Mouse (Mus musculus) left cerebral cortex, adult 8-10 months (tissue): ENCODE data around the gene Mtfr2. TPM values are rescaled to one million over a fixed set of nuclear protein-coding genes. Genes with fewer than 3 reads are reported as not detected.

Experiments
- DNase-seq, 2 experiments: peaks; one replicate each; pipeline ENCODE4 v3.0.0; 2022; ENCODE audit warnings: low spot score in 2 of 2
- total RNA-seq, 4 experiments: library from RNA; stranded (reverse); gene quantifications; 2 replicates each; pipeline ENCODE4 v1.2.4; 2022

The Mtfr2 gene
- under 1 TPM; 0.41 to 0.63 (median 0.54) TPM for total RNA-seq

DNA sequence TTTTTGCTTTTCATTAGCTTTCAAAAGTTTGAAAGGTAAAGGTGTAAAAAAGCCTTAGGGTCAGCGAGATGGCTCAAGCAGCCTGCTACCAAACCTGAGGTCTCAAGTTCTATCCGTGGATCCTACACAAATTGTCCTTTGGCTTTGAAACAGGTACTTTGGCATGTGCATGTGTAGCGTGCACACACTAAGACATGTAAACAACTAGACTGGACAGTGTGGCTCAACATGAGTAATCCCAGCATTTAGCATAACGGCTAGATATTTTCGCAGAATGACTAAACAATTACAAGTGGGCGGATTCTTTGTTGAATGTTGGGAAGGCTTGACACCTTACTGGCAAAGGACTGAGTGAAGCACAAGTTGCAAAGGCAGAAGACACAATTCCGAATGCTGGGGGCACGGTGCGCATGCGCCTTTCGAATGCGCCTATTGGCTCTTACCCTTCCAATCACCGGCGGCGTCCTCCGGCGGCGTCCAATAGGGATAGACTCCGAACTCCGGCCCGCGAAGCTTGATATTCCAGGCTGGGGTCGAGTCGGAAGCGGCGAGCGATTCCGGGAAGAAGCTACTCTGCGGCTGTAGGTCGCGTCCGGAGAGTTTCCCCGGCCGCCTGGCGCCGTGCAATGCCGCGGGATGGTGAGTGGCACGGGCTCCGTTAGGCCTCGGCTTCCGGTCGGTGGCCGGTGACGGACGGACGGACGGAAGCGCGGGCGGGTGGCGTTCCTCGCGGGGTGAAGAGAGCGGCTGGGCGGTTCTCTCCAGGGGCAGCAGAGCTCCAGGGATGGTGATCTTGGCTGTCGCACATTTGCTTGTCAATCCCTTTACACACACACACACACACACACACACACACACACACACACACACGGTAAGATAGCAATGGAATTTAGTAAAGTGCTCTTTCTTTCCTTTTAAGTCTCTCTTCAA, at the start of gene Mtfr2:
TSS of gene Mtfr2 (plus strand) at position 486 of the 930 bp plus-strand sequence.
- peak; percentile 86 to 89 for DNase-seq

GRCm38 (mm10) chr10:20298152-20298920, 49.2 kb upstream of the Mtfr2 start:
- no peak for DNase-seq

DNA sequence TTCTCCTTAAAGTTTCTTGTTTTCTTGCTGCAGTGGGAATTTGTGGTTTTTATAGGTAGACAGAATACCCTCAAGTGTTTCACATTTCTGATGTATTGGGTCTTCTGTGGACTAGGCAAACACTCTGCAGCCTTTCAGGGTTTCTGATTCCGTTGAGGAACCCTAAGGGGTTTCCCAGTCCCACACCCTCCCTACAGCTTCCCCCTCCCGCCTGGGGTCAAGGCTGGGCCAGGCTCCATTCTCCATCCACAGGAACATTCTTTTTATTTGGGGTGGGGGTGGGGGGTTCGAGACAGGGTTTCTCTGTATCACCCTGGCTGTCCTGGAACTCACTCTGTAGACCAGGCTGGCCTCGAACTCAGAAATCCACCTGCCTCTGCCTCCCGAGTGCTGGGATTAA, 48.5 kb upstream of the Mtfr2 start:
- DNase-seq = no peak

DNA sequence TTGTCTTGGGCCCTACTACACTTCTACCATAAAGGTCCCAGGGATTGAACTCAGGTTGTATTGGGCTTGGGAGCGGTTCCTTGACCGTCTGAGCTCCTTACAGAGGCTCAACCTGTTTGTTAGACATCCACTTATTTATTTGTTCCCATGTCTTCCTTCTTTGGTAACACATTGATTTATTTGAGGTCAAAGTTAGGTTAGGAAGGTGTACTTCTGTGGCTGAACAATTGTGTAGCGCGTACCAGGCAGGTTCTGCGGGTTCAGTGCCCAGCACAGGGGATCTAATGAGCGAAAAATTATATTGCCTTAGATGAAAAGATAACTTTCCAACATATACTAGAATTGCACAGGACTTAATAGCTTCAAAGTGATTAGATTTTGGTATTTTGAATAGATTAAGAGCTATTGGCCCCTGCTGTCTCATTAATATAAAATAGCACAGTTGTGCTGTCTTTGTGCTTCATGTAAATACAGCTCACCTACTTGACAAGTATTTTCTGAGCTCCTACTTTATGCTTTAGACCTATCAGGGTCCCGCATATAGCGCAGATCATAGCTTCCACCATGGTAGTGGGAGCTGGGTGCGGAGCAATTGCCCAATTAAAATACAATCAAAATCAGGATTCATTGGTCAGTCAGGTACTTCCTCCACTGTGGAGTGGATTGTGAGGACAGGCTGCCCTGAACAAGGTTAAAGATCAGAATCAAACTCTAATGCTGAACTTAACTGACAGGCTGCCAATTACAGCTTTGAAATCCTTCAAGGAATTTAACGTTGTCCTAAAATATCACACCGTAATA, 36.4 kb upstream of the Mtfr2 start:
- no peak for DNase-seq

DNA sequence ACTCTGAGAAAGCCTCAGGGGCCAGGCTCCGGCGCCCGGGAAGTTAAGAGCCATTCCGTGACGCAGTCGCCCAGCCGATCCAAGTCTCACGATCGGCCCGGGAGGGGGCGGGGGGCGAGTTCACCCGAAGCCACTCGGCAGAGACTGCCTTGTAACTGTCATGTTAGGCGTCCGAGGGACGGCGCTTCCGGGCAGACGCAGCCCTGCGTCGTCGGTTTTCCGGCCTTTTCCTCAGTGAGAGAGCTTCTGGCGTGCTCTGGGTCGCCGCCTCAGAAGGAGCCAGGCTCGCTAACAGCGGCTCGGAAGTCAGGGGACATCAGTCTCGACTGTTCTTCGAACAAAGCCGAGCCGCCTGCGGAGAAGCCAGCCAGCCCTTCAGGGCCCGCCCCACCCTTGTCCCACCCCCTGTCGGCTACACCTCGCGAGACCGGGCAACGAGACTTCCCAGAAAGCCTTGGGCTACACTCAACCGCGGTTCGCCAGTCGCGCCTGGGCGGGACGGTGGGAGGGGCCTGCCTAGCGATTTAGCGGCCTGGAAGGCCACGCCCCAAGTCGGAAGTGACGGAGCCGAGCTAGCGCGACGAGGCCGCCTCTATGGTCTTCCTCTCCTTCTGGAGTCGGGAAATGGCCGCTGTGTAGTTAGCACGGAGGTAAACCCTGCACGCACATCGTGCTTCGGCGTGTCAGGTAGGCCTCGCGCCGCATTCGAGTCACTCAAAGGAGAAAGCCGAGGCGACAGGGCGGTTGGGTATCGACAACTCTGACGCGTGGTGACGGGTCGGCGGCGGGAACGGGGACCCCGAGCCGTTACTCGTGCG, 35.4 kb upstream of the Mtfr2 start, which contains the start of gene Bclaf1:
TSS of gene Bclaf1 (plus strand) at position 552 of the 818 bp plus-strand sequence.
- peak; percentile 93 to 99 for DNase-seq

- peak; percentile 76 to 83 for DNase-seq
Observed at GRCm38 (mm10) chr10:20312736-20313301, 34.8 kb upstream of the Mtfr2 start.

DNA sequence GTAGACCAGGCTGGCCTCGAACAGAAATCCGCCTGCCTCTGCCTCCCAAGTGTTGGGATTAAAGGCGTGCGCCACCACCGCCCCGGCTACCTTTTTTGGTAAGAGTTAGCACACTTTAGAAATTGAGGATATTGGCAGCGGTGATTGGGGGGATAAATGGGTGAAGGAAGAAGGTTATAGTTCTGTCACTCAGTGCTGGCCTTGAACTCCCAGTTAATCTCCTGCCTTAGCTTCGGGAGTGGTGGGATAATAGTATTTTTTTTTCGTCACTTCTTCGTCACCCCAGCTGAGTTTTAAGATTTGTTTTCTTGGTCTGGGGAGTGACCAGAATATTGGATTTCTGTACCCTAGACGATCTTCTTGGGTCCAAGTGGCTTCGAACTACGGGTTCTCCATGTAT, 34.1 kb upstream of the Mtfr2 start:
- DNase-seq = no peak

- no peak for DNase-seq
Observed at GRCm38 (mm10) chr10:20313941-20314340, 33.6 kb upstream of the Mtfr2 start.

GRCm38 (mm10) chr10:20314797-20315196, 32.8 kb upstream of the Mtfr2 start:
- no peak for DNase-seq

DNA sequence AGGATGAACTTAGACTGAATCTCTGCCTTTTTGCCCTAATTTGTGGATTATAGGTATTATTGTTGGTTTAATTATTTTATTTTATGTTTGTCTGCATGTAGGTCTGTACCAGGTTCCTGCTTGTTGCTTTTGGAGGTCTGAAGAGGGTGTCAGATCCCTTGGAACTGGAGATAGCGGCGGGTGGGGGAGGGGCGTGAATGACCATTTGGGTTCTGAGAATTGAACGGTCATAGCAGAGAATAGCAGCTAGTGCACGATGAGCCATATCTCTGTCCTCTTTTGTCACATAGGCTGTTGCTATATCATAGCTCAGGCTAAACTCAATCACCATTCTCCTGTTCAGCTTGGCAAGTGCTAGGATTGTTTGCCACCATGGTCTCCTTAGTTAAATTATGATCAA, 30.1 kb upstream of the Mtfr2 start:
- no peak for DNase-seq

DNA sequence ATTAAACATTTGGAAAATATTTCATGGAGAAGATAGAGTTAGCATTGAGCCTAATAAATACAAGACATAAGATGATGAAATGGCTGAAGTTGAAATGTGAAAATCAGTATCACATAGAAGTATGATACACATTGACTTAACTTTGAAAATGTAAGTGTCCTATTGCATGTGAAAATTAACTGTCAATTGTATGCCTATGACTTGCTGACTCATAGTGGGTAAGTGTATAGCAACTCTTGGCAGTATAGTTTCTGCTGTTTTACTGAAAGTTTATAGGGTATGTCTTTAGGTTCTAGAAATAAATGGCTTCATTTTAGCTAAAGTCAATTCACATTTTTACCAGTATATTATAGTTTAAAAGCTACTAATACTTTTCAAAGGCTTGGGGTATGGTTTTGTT, 21.3 kb upstream of the Mtfr2 start:
- DNase-seq = no peak

GRCm38 (mm10) chr10:20331262-20331661, 16.3 kb upstream of the Mtfr2 start:
- no peak for DNase-seq

GRCm38 (mm10) chr10:20337872-20338271, 9.7 kb upstream of the Mtfr2 start:
- no peak for DNase-seq

DNA sequence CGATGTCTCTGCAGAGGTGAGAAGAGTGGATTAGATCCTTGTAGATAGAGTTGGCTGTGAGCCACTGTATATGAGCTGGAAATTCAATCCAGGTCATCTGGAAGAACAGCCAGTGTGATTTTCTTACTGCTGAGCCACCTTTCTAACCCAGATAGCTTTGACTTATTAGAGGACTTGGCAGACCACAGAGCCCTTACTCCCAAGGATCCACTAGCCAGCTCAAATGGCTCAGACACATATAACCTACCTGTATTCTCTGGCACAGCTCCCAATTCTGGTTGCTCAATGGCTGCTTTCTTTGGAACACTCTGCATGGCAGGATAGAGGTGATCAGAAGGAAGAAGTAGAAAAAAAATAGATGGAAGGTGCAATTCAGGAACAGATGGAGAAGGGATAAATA, 1.8 kb upstream of the Mtfr2 start:
- DNase-seq = no peak

- DNase-seq = no peak
Observed at GRCm38 (mm10) chr10:20348894-20349293, 1.3 kb downstream of the Mtfr2 start.

DNA sequence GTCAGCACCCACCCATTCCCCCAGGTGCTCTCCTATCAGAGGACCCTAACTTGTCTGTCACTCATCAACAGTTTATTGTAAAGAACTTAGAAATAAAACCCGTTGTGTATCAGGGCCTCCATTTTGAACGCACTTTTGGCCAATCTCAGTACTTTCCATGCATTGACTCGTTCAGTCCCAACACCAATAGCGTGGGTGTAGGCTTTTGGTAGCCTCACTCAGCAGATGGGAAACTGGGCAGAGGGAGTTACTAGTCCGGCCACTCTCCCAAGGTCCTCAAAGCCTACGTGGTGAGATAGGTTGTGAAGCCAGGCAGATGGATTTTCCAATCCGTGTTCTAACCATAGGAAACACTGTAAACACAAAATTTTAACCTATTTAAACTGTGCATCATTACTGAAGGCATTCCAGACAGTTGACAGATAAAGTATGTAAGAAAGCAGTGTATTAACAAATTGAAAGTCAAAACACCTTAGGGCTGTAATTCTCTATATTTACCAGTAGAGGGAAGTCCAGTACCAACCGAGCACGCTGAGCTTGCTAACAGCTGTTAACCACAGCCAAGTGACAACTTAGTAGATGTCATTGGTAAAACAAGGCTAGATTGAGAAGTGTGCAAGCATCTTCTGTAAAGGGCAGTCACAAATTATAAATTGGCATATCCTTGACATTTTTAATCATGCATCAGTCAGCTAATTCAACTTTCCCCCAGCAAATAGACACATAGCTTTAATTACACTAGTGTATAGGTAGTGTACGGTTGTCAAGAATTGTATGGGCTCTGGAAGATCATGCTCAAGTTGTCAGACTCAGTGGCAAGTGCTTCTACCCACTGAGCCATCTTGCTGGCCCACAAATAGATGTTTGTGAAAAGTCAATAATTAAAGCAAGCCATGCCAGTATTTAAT, 14.2 kb downstream of the Mtfr2 start:
- DNase-seq = no peak

DNA sequence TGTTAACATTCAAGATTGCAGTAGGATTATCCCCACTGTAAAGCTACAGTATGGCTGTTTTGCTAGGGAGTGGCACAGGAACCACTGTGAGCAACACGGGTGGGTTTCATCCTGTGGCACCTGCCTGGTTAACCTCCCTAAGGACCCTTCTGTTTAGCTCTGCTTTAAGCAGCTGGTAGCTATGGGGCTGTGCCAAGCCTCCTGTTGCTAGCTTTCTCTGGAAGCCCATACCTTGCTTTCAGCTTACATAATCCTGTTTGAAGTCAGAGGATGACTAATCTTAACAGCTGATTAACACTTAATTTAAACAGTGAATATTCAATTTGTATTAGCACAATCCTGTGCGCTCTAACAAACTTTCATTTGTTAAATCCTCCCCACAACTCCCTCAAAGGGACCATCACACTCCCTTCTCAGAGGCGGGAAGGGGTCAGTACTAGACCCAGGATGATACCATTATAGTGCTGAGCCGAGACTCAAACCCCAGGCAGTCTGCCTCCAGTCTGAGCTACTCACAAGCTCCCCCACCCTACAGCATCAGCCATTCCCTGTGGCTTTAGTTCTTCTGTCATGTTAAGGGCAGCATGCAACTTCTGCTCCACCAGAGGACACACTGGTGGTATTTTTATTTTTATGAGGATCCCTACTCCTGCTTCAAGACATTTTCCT, 15.0 kb downstream of the Mtfr2 start:
- DNase-seq = no peak

DNA sequence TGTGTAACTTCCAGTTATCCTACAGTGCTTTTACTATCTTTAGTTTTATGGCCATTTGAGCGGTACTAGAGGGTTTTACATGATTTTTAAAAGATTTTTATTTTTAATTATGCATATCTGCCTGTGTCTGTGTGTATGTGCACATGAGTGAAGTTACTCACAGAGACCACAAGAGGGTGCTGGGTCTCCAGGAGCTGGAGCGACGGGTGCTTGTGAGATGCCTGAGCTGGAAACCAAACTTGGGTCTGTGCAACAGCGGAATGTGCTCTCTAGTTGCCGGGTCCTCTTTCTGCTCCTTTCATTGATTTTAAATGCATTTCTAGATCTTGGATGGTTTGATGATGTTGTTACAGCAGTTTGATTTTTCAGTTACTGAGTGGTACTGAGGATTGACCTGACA, 24.5 kb downstream of the Mtfr2 start:
- DNase-seq = no peak

- DNase-seq = no peak
Observed at GRCm38 (mm10) chr10:20377621-20378020, 30.1 kb downstream of the Mtfr2 start.
